In the genomic region with DNA sequence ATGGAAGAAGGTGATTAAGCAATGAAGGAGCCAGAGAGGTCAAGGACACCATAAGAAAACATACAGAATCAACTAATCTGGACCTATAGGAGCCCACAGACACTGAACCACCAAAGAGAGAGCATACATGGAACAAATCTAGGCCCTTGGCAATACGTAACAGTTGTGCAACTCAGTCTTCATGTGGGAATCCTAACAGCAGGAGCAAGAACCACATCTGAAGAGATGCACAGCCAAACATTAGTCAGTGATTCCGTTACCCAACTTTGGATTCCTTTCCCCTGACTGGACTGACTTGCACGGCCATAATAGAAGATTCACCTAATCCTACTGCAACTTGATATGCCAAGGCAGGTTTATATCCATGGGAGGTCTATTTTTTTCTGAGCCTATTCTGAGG, we compare ENCODE assay signal across 30 mouse cellular contexts. TPM values are rescaled to one million over a fixed set of nuclear protein-coding genes. Genes with fewer than 3 reads are reported as not detected.
"Had no signal": no experiment of that assay in that cellular context is flagged by ENCODE, and none has a peak within 500 bp of the region (broad histone marks: within the 10 kb centered on the region; RNA-seq: fewer than 3 reads in every experiment).

No protein-coding gene starts in this region.

- H3K27me3 ChIP-seq: liver, embryonic 15.5 days; lung, embryonic 15.5 days; megakaryocyte, embryonic 14.5 days; midbrain, embryonic 13.5 days; midbrain, embryonic 15.5 days; neural tube, embryonic 13.5 days; neural tube, embryonic 15.5 days; stomach, embryonic 15.5 days had no signal

- ATAC-seq: liver, postnatal 0 days; lung, postnatal 0 days; midbrain, embryonic 13.5 days; midbrain, embryonic 15.5 days had no signal

- DNase-seq: liver, postnatal 0 days; lung, adult 2 months; lung, postnatal 14 days; lung, postnatal 36 days; retina, postnatal 1 day; right cerebral cortex, adult 18-20 months; right cerebral cortex, postnatal 14 days; thymus, adult 2 months; thymus, postnatal 25 days; thymus, postnatal 4 days had no signal

- H3K36me3 ChIP-seq: liver, embryonic 15.5 days; lung, embryonic 15.5 days; midbrain, embryonic 13.5 days; midbrain, embryonic 15.5 days; neural tube, embryonic 13.5 days; neural tube, embryonic 15.5 days; stomach, embryonic 15.5 days had no signal

- H3K4me3 ChIP-seq: liver, embryonic 15.5 days; lung, embryonic 15.5 days; megakaryocyte, embryonic 14.5 days; midbrain, embryonic 13.5 days; midbrain, embryonic 15.5 days; neural tube, embryonic 13.5 days; neural tube, embryonic 15.5 days; stomach, embryonic 15.5 days had no signal

- H3K4me2 ChIP-seq: liver, embryonic 15.5 days; lung, embryonic 15.5 days; midbrain, embryonic 11.5 days; midbrain, embryonic 13.5 days; midbrain, embryonic 15.5 days; neural tube, embryonic 13.5 days; neural tube, embryonic 15.5 days; stomach, embryonic 15.5 days had no signal

RNA-seq across cellular contexts. Expression of a gene that starts 2.4 kb away (rescaled TPM):
- total RNA-seq: megakaryocyte progenitor cell, adult 5-6 weeks; midbrain, postnatal 0 days; monocyte, adult 5-6 weeks had no signal
- polyA plus RNA-seq: liver, embryonic 15.5 days; liver, postnatal 0 days; lung, adult 2 months; lung, embryonic 15.5 days; lung, postnatal 0 days; macrophage; midbrain, embryonic 11.5 days; midbrain, embryonic 13.5 days; midbrain, embryonic 15.5 days; midbrain, postnatal 0 days; neural tube, embryonic 11.5 days; neural tube, embryonic 13.5 days; neural tube, embryonic 15.5 days; small intestine, adult 2 months; spleen, adult 2 months; stomach, embryonic 15.5 days; stomach, postnatal 0 days; testis, adult 2 months; thymus, adult 2 months; urinary bladder, adult 2 months had no signal

RNA-seq across cellular contexts. Expression of a gene that starts 9.3 kb away (rescaled TPM):
- total RNA-seq: megakaryocyte progenitor cell, adult 5-6 weeks; midbrain, postnatal 0 days; monocyte, adult 5-6 weeks had no signal
- polyA plus RNA-seq: liver, embryonic 15.5 days; liver, postnatal 0 days; lung, adult 2 months; lung, embryonic 15.5 days; lung, postnatal 0 days; macrophage; midbrain, embryonic 11.5 days; midbrain, embryonic 13.5 days; midbrain, embryonic 15.5 days; midbrain, postnatal 0 days; neural tube, embryonic 11.5 days; neural tube, embryonic 13.5 days; neural tube, embryonic 15.5 days; small intestine, adult 2 months; spleen, adult 2 months; stomach, embryonic 15.5 days; stomach, postnatal 0 days; testis, adult 2 months; thymus, adult 2 months; urinary bladder, adult 2 months had no signal

RNA-seq across cellular contexts. Expression of a gene that starts 24.8 kb away (rescaled TPM):
- total RNA-seq: megakaryocyte progenitor cell, adult 5-6 weeks; midbrain, postnatal 0 days; monocyte, adult 5-6 weeks had no signal
- polyA plus RNA-seq: liver, embryonic 15.5 days; liver, postnatal 0 days; lung, adult 2 months; lung, embryonic 15.5 days; lung, postnatal 0 days; macrophage; midbrain, embryonic 11.5 days; midbrain, embryonic 13.5 days; midbrain, embryonic 15.5 days; midbrain, postnatal 0 days; neural tube, embryonic 11.5 days; neural tube, embryonic 13.5 days; neural tube, embryonic 15.5 days; small intestine, adult 2 months; spleen, adult 2 months; stomach, embryonic 15.5 days; stomach, postnatal 0 days; testis, adult 2 months; thymus, adult 2 months; urinary bladder, adult 2 months had no signal

RNA-seq across cellular contexts. Expression of a gene that starts 35.1 kb away (rescaled TPM):
- total RNA-seq: megakaryocyte progenitor cell, adult 5-6 weeks; midbrain, postnatal 0 days; monocyte, adult 5-6 weeks had no signal
- polyA plus RNA-seq: liver, embryonic 15.5 days; liver, postnatal 0 days; lung, adult 2 months; lung, embryonic 15.5 days; lung, postnatal 0 days; macrophage; midbrain, embryonic 11.5 days; midbrain, embryonic 13.5 days; midbrain, embryonic 15.5 days; midbrain, postnatal 0 days; neural tube, embryonic 11.5 days; neural tube, embryonic 13.5 days; neural tube, embryonic 15.5 days; small intestine, adult 2 months; spleen, adult 2 months; stomach, embryonic 15.5 days; stomach, postnatal 0 days; testis, adult 2 months; thymus, adult 2 months; urinary bladder, adult 2 months had no signal

RNA-seq across cellular contexts. Expression of a gene that starts 50.2 kb away (rescaled TPM):
- total RNA-seq: megakaryocyte progenitor cell, adult 5-6 weeks; midbrain, postnatal 0 days; monocyte, adult 5-6 weeks had no signal
- polyA plus RNA-seq: liver, embryonic 15.5 days; liver, postnatal 0 days; lung, adult 2 months; lung, embryonic 15.5 days; lung, postnatal 0 days; macrophage; midbrain, embryonic 11.5 days; midbrain, embryonic 13.5 days; midbrain, embryonic 15.5 days; midbrain, postnatal 0 days; neural tube, embryonic 11.5 days; neural tube, embryonic 13.5 days; neural tube, embryonic 15.5 days; small intestine, adult 2 months; spleen, adult 2 months; stomach, embryonic 15.5 days; stomach, postnatal 0 days; testis, adult 2 months; thymus, adult 2 months; urinary bladder, adult 2 months had no signal
